Mouse (Mus musculus) intestine, postnatal 0 days (tissue): ENCODE results near the gene Olfr1418. TPM values are rescaled to one million over a fixed set of nuclear protein-coding genes. Genes with fewer than 3 reads are reported as not detected.

ENCODE experiments used
- ATAC-seq: fragments of 200-750 bp; cut with Nextera tagmentation; 2 replicates; pipeline ENCODE4 v1.8.0; 2017; ENCODE audit warnings: mild to moderate bottlenecking, moderate TSS enrichment, moderate library complexity
- H3K27ac ChIP-seq: fragments of 300-500 bp; sonication (generic); 2 replicates; pipeline ENCODE4 v1.5.1; 2014; ENCODE audit warnings: mild to moderate bottlenecking, low read depth, low read length, moderate library complexity
- H3K27me3 ChIP-seq: fragments of 300-500 bp; sonication (generic); replicated peaks from 2 replicates; pipeline ENCODE4 v1.6.1; 2014; ENCODE audit warnings: low read length, mixed read lengths; ENCODE audit not compliant: control insufficient read depth, insufficient read depth
- H3K36me3 ChIP-seq: fragments of 300-500 bp; sonication (generic); 2 replicates; pipeline ENCODE4 v1.6.1; 2014; ENCODE audit warnings: mild to moderate bottlenecking, moderate library complexity; ENCODE audit not compliant: control insufficient read depth, insufficient read depth
- H3K4me1 ChIP-seq: fragments of 300-500 bp; sonication (generic); replicated peaks from 2 replicates; pipeline ENCODE4 v1.6.1; 2014; ENCODE audit warnings: antibody characterized with exemption, low read length, mixed read lengths; ENCODE audit not compliant: control insufficient read depth, insufficient read depth
- H3K4me2 ChIP-seq: fragments of 300-500 bp; sonication (generic); replicated peaks from 2 replicates; pipeline ENCODE4 v1.6.1; 2014; ENCODE audit warnings: low read depth, mild to moderate bottlenecking, moderate library complexity
- H3K4me3 ChIP-seq: fragments of 300-500 bp; sonication (generic); 2 replicates; pipeline ENCODE4 v1.5.1; 2014; ENCODE audit warnings: low read depth, low read length
- H3K9ac ChIP-seq: fragments of 300-500 bp; sonication (generic); 2 replicates; pipeline ENCODE4 v1.6.1; 2014; ENCODE audit warnings: mild to moderate bottlenecking, low read depth, low read length
- H3K9me3 ChIP-seq: fragments of 300-500 bp; sonication (generic); 2 replicates; pipeline ENCODE4 v1.6.1; 2016; ENCODE audit warnings: mixed run types; ENCODE audit not compliant: control insufficient read depth
- CTCF ChIP-seq: sonication (generic); IDR thresholded peaks from 2 replicates; pipeline ENCODE4 v1.5.1; 2016; ENCODE audit warnings: low read depth, mild to moderate bottlenecking, control low read depth, antibody characterized with exemption, moderate library complexity
- WGBS: fragments of 180-500 bp; shearing (Covaris S2); extraction: QIAGEN DNeasy Blood & Tissue Kit; methylation state at CpG from one replicate; pipeline ENCODE4 v1.1.7; 2014; 5-methylcytosine and 5-hydroxymethylcytosine counted together
- polyA plus RNA-seq: library from polyadenylated mRNA; unstranded; fragments of >200 nt; fragmentation: Nextera tagmentation; extraction: Ambion mirVana; gene quantifications from 2 replicates; pipeline ENCODE4 v1.2.1, GENCODE M21; 2015

Olfr1418 gene
- polyA plus RNA-seq, 1 experiment from 2014 or later, result not detected

- no peak overlapping the region for H3K4me2 ChIP-seq
- no peaks in the 10 kb centered on the region for H3K4me1 ChIP-seq
- no peak for ATAC-seq
- H3K9ac ChIP-seq, result no peak overlapping the region
- no peaks in the 10 kb centered on the region for H3K36me3 ChIP-seq
- no peak overlapping the region for H3K27ac ChIP-seq
- no peak overlapping the region for H3K4me3 ChIP-seq
- no peaks in the 10 kb centered on the region for H3K9me3 ChIP-seq
- TF ChIP-seq CTCF, result no peak
- no peaks in the 10 kb centered on the region for H3K27me3 ChIP-seq
- whole genome bisulfite sequencing, result 58% methylated on average over 4 of the region's 4 CpGs
These were observed 8.2 kb downstream of the Olfr1418 start for GRCm38 (mm10) chr19:11852652-11853051.

GRCm38 (mm10) chr19:11846333-11846732, 14.5 kb downstream of the Olfr1418 start:
- Histone ChIP-seq H3K27me3 (no peaks in the 10 kb centered on the region), H3K4me2 (no peak overlapping the region), H3K27ac (no peak overlapping the region), H3K36me3 (no peaks in the 10 kb centered on the region), H3K9me3 (no peaks in the 10 kb centered on the region), H3K4me3 (no peak overlapping the region), H3K4me1 (no peaks in the 10 kb centered on the region), H3K9ac (no peak overlapping the region)
- 86% methylated on average over 4 of the region's 4 CpGs for WGBS
- no peak for ATAC-seq
- TF ChIP-seq CTCF, result no peak

DNA sequence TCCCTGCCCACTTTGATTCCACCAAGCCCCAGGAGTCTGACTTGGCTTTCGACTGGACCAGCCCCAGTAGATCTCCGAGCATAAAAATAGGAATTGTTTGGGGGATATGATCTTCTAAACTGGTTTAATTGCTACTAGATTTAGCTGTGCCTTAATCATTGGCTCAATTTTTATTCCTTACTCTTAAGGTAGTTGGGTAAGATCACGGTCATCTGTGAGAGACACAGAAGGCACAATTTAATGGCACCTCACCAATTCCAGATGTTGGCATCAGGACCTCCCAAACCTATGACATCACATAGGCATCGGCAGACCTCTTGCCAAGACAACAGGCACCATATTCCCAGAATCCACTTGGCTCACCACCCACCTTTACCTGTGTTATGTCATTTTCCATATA, 21.7 kb downstream of the Olfr1418 start, which contains the start of gene Olfr1417:
TSS of gene Olfr1417 (minus strand) at position 101 of the 400 bp plus-strand sequence.
- Histone ChIP-seq H3K9ac (no peak within 1 kb of the TSS), H3K4me3 (no peak within 1 kb of the TSS), H3K4me1 (no peaks in the 10 kb centered on the region), H3K36me3 (no peaks in the 10 kb centered on the region), H3K27me3 (no peaks in the 10 kb centered on the region), H3K4me2 (no peak within 1 kb of the TSS), H3K27ac (no peak within 1 kb of the TSS), H3K9me3 (no peaks in the 10 kb centered on the region)
- no peak for TF ChIP-seq CTCF
- ATAC-seq, result no peak
- 91% methylated on average over 4 of the region's 4 CpGs for WGBS

GRCm38 (mm10) chr19:11823346-11824065, 37.4 kb downstream of the Olfr1418 start:
- Histone ChIP-seq H3K36me3 (no peaks in the 10 kb centered on the region), H3K9me3 (no peaks in the 10 kb centered on the region), H3K27ac (no peak overlapping the region), H3K9ac (no peak overlapping the region), H3K4me3 (no peak overlapping the region), H3K4me1 (0 out of 2 replicates have a peak, but pooled peaks cover 3% of the 10 kb centered on the region), H3K27me3 (no peaks in the 10 kb centered on the region), H3K4me2 (no peak overlapping the region)
- no peak for TF ChIP-seq CTCF
- 59% methylated on average over 4 of the region's 4 CpGs for WGBS
- ATAC-seq, result no peak

- no peak for TF ChIP-seq CTCF
- H3K4me1 ChIP-seq, result 0 out of 2 replicates have a peak, but pooled peaks cover 3% of the 10 kb centered on the region
- H3K27ac ChIP-seq, result peak overlapping the region; percentile 99
- H3K9me3 ChIP-seq, result no peaks in the 10 kb centered on the region
- H3K27me3 ChIP-seq, result no peaks in the 10 kb centered on the region
- peak overlapping the region; percentile 90; the same call in 1 of the 2 replicates for H3K4me3 ChIP-seq
- H3K9ac ChIP-seq, result peak overlapping the region; percentile 93; the same call in 1 of the 2 replicates
- H3K36me3 ChIP-seq, result no peaks in the 10 kb centered on the region; the same call in 1 of the 2 replicates
- ATAC-seq, result no peak
- WGBS, result 31% methylated on average over 6 of the region's 6 CpGs
- H3K4me2 ChIP-seq, result peak overlapping the region; percentile 82
These were observed 40.7 kb downstream of the Olfr1418 start for GRCm38 (mm10) chr19:11820211-11820610.

DNA sequence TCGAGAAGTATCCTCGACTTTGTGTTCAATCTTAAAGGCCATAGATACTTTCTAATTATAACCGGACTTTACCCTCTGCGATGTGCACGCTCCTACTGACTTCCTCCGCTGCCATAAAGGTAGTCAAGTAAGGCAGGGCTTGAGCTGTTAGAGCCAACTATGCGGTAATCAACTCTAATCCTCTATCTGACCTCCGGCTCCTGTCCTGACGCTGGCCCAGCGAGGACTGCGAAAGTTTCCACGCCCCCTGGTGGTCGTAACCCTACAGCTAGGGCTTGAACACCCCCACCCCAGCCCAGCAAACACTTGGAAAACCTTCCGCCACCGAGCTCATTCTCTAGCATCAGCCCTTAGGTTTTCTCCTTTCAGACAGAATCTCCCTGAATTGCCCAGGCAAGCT, 41.1 kb downstream of the Olfr1418 start:
- Histone ChIP-seq H3K4me2 (peak overlapping the region; percentile 82), H3K9ac (peak overlapping the region; percentile 93; the same call in 1 of the 2 replicates), H3K27ac (peak overlapping the region; percentile 99), H3K9me3 (no peaks in the 10 kb centered on the region), H3K4me1 (0 out of 2 replicates have a peak, but pooled peaks cover 3% of the 10 kb centered on the region), H3K36me3 (no peaks in the 10 kb centered on the region; the same call in 1 of the 2 replicates), H3K4me3 (peak overlapping the region; percentile 90), H3K27me3 (no peaks in the 10 kb centered on the region)
- under 1% methylated on average over 15 of the region's 15 CpGs for WGBS
- TF ChIP-seq CTCF, result peak; percentile 81
- ATAC-seq, result peak; percentile 64
